Mouse (Mus musculus): Measurements from ENCODE around the gene Anxa11. TPM values are rescaled to one million over a fixed set of nuclear protein-coding genes. Genes with fewer than 3 reads are reported as not detected.
"Not testable (repeated sequence)": the region's sequence is repeated elsewhere in the genome, so short reads cannot be mapped to it uniquely, and the experiment has no call there.

Gene Anxa11
- total RNA-seq, 2 experiments from 2014 or later: 54.9 to 58.8 TPM

- DNase-seq (ENCODE audit: low spot score in 2 of 2): no peak
Observed at GRCm38 (mm10) chr14:25867834-25868233, 25.9 kb downstream of the Anxa11 start.

GRCm38 (mm10) chr14:25868706-25869105 lies 26.8 kb downstream of the Anxa11 start:
- DNase-seq (ENCODE audit: low spot score in 2 of 2): no peak

- no peak for DNase-seq (ENCODE audit: low spot score in 2 of 2)
Observed at GRCm38 (mm10) chr14:25869135-25869878, 27.4 kb downstream of the Anxa11 start.

- DNase-seq (ENCODE audit: low spot score in 2 of 2): no peak
Observed at GRCm38 (mm10) chr14:25872461-25873415, 30.8 kb downstream of the Anxa11 start.

- not testable (repeated sequence) for DNase-seq (ENCODE audit: low spot score in 2 of 2)
Observed at GRCm38 (mm10) chr14:25876640-25877039, 34.7 kb downstream of the Anxa11 start.

- not testable (repeated sequence) for DNase-seq (ENCODE audit: low spot score in 2 of 2)
Observed at GRCm38 (mm10) chr14:25881769-25882168, 39.8 kb downstream of the Anxa11 start.

- DNase-seq (ENCODE audit: low spot score in 2 of 2): not testable (repeated sequence)
Observed at GRCm38 (mm10) chr14:25885886-25886285, 43.9 kb downstream of the Anxa11 start.

- not testable (repeated sequence) for DNase-seq (ENCODE audit: low spot score in 2 of 2)
Observed at GRCm38 (mm10) chr14:25894566-25894965, 52.6 kb downstream of the Anxa11 start.

- not testable (repeated sequence) for DNase-seq (ENCODE audit: low spot score in 2 of 2)
Observed at GRCm38 (mm10) chr14:25895686-25896085, 53.7 kb downstream of the Anxa11 start.

- DNase-seq (ENCODE audit: low spot score in 2 of 2): not testable (repeated sequence)
Observed at GRCm38 (mm10) chr14:25903000-25903399, 61.0 kb downstream of the Anxa11 start, which contains the start of gene Plac9a. Gene Plac9a (minus strand): TSS chr14:25903100.

- not testable (repeated sequence) for DNase-seq (ENCODE audit: low spot score in 2 of 2)
Observed at GRCm38 (mm10) chr14:25905243-25905642, 63.3 kb downstream of the Anxa11 start.

- DNase-seq (ENCODE audit: low spot score in 2 of 2): not testable (repeated sequence)
Observed at GRCm38 (mm10) chr14:25907272-25907671, 65.3 kb downstream of the Anxa11 start.

- DNase-seq (ENCODE audit: low spot score in 2 of 2): not testable (repeated sequence)
Observed at GRCm38 (mm10) chr14:25908976-25909375, 67.0 kb downstream of the Anxa11 start.

GRCm38 (mm10) chr14:25918427-25919170 lies 76.6 kb downstream of the Anxa11 start:
- DNase-seq (ENCODE audit: low spot score in 2 of 2): not testable (repeated sequence)

GRCm38 (mm10) chr14:25926814-25927561 lies 85.0 kb downstream of the Anxa11 start:
- DNase-seq (ENCODE audit: low spot score in 2 of 2): not testable (repeated sequence)

GRCm38 (mm10) chr14:25927562-25927881 lies 85.6 kb downstream of the Anxa11 start, which contains the start of gene Tmem254a:
Gene Tmem254a (minus strand): TSS chr14:25927672.
- not testable (repeated sequence) for DNase-seq (ENCODE audit: low spot score in 2 of 2)

Data from adrenal gland, postnatal 4 days (tissue).